Mouse (Mus musculus): ENCODE results near the gene Cd180. TPM values are rescaled to one million over a fixed set of nuclear protein-coding genes. Genes with fewer than 3 reads are reported as not detected.

Gene Cd180
- polyA plus RNA-seq, 1 experiment from 2014 or later: 0.42 TPM

- H3K4me2 ChIP-seq (replicated peaks; ENCODE audit: low read depth): no peak overlapping the region
- H3K27ac ChIP-seq (replicated peaks): no peak overlapping the region
- no peaks in the 10 kb centered on the region for H3K4me1 ChIP-seq (replicated peaks; ENCODE audit: control insufficient read depth, insufficient read depth)
- H3K9ac ChIP-seq (ENCODE audit: low read length): no peak overlapping the region
- 95% methylated on average over 7 of the region's 7 CpGs for WGBS
- H3K9me3 ChIP-seq (ENCODE audit: control insufficient read depth, low read length): no peaks in the 10 kb centered on the region
- no peaks in the 10 kb centered on the region for H3K27me3 ChIP-seq (ENCODE audit: control insufficient read depth, insufficient read depth, low read length)
- DNase-seq (ENCODE audit: low spot score): no peak
- peaks cover 55% of the 10 kb centered on the region for H3K36me3 ChIP-seq (ENCODE audit: control insufficient read depth, insufficient read depth, low read length)
- ATAC-seq (ENCODE audit: low FRiP score, low TSS enrichment): no peak
- H3K4me3 ChIP-seq (ENCODE audit: low read depth, low read length): no peak overlapping the region
- TF ChIP-seq CTCF (IDR thresholded peaks at IDR 0.05; ENCODE audit: low read depth) (no peak), EP300 (optimal IDR thresholded peaks at IDR 0.05) (no peak)
These were observed 44.5 kb downstream of the Cd180 start for GRCm38 (mm10) chr13:102737811-102738210.

- Histone ChIP-seq H3K4me1 (replicated peaks; ENCODE audit: control insufficient read depth, insufficient read depth) (no peaks in the 10 kb centered on the region), H3K4me3 (ENCODE audit: low read depth, low read length) (no peak overlapping the region), H3K36me3 (ENCODE audit: control insufficient read depth, insufficient read depth, low read length) (peaks cover 47% of the 10 kb centered on the region), H3K27me3 (ENCODE audit: control insufficient read depth, insufficient read depth, low read length) (no peaks in the 10 kb centered on the region), H3K9me3 (ENCODE audit: control insufficient read depth, low read length) (no peaks in the 10 kb centered on the region), H3K9ac (ENCODE audit: low read length) (no peak overlapping the region), H3K27ac (replicated peaks) (no peak overlapping the region), H3K4me2 (replicated peaks; ENCODE audit: low read depth) (no peak overlapping the region)
- ATAC-seq (ENCODE audit: low FRiP score, low TSS enrichment): no peak
- TF ChIP-seq EP300 (optimal IDR thresholded peaks at IDR 0.05): no peak
- WGBS: 80% methylated on average over 13 of the region's 13 CpGs
- DNase-seq (ENCODE audit: low spot score): no peak
These were observed 46.6 kb downstream of the Cd180 start for GRCm38 (mm10) chr13:102739720-102740535.

GRCm38 (mm10) chr13:102744481-102745269 is 51.3 kb downstream of the Cd180 start:
- ATAC-seq (ENCODE audit: low FRiP score, low TSS enrichment): no peak; the same call in 1 of the 2 replicates
- H3K9me3 ChIP-seq (ENCODE audit: control insufficient read depth, low read length): no peaks in the 10 kb centered on the region
- H3K4me3 ChIP-seq (ENCODE audit: low read depth, low read length): no peak overlapping the region
- H3K9ac ChIP-seq (ENCODE audit: low read length): no peak overlapping the region
- TF ChIP-seq EP300 (optimal IDR thresholded peaks at IDR 0.05) (no peak), CTCF (IDR thresholded peaks at IDR 0.05; ENCODE audit: low read depth) (peak; percentile 88)
- H3K4me2 ChIP-seq (replicated peaks; ENCODE audit: low read depth): no peak overlapping the region
- H3K27ac ChIP-seq (replicated peaks): no peak overlapping the region
- H3K4me1 ChIP-seq (replicated peaks; ENCODE audit: control insufficient read depth, insufficient read depth): no peaks in the 10 kb centered on the region
- peak; percentile 62 for DNase-seq (ENCODE audit: low spot score)
- H3K27me3 ChIP-seq (ENCODE audit: control insufficient read depth, insufficient read depth, low read length): no peaks in the 10 kb centered on the region
- H3K36me3 ChIP-seq (ENCODE audit: control insufficient read depth, insufficient read depth, low read length): peaks cover 20% of the 10 kb centered on the region
- WGBS: 66% methylated on average over 9 of the region's 9 CpGs

GRCm38 (mm10) chr13:102745270-102745600 is 51.9 kb downstream of the Cd180 start:
- DNase-seq (ENCODE audit: low spot score) (no peak), ATAC-seq (ENCODE audit: low FRiP score, low TSS enrichment) (peak; percentile 38; the same call in 1 of the 2 replicates)
- H3K4me1 ChIP-seq (replicated peaks; ENCODE audit: control insufficient read depth, insufficient read depth): no peaks in the 10 kb centered on the region
- no peak overlapping the region for H3K4me3 ChIP-seq (ENCODE audit: low read depth, low read length)
- H3K27ac ChIP-seq (replicated peaks): no peak overlapping the region
- H3K9ac ChIP-seq (ENCODE audit: low read length): no peak overlapping the region
- H3K36me3 ChIP-seq (ENCODE audit: control insufficient read depth, insufficient read depth, low read length): peaks cover 17% of the 10 kb centered on the region
- TF ChIP-seq EP300 (optimal IDR thresholded peaks at IDR 0.05) (no peak), CTCF (IDR thresholded peaks at IDR 0.05; ENCODE audit: low read depth) (no peak)
- WGBS: 92% methylated on average over 3 of the region's 3 CpGs
- H3K27me3 ChIP-seq (ENCODE audit: control insufficient read depth, insufficient read depth, low read length): no peaks in the 10 kb centered on the region
- H3K9me3 ChIP-seq (ENCODE audit: control insufficient read depth, low read length): no peaks in the 10 kb centered on the region
- H3K4me2 ChIP-seq (replicated peaks; ENCODE audit: low read depth): no peak overlapping the region

- no peak for DNase-seq (ENCODE audit: low spot score)
- H3K4me2 ChIP-seq (replicated peaks; ENCODE audit: low read depth): no peak overlapping the region
- no peak for TF ChIP-seq EP300 (optimal IDR thresholded peaks at IDR 0.05)
- no peak for TF ChIP-seq CTCF (IDR thresholded peaks at IDR 0.05; ENCODE audit: low read depth)
- H3K9me3 ChIP-seq (ENCODE audit: control insufficient read depth, low read length): no peaks in the 10 kb centered on the region
- H3K27ac ChIP-seq (replicated peaks): no peak overlapping the region
- H3K27me3 ChIP-seq (ENCODE audit: control insufficient read depth, insufficient read depth, low read length): no peaks in the 10 kb centered on the region
- no peak; the same call in 1 of the 2 replicates for ATAC-seq (ENCODE audit: low FRiP score, low TSS enrichment)
- peaks cover 17% of the 10 kb centered on the region for H3K36me3 ChIP-seq (ENCODE audit: control insufficient read depth, insufficient read depth, low read length)
- no peaks in the 10 kb centered on the region for H3K4me1 ChIP-seq (replicated peaks; ENCODE audit: control insufficient read depth, insufficient read depth)
- no peak overlapping the region for H3K9ac ChIP-seq (ENCODE audit: low read length)
- WGBS: 87% methylated on average over 9 of the region's 9 CpGs
- no peak overlapping the region for H3K4me3 ChIP-seq (ENCODE audit: low read depth, low read length)
These were observed 52.4 kb downstream of the Cd180 start for GRCm38 (mm10) chr13:102745626-102746342.

Measured in stomach, postnatal 0 days (tissue).